Mouse (Mus musculus) megakaryocyte progenitor cell, adult 5-6 weeks (primary cell): ENCODE results near the gene Rbck1. TPM values are rescaled to one million over a fixed set of nuclear protein-coding genes. Genes with fewer than 3 reads are reported as not detected.
A peak's percentile ranks its signal among the peaks of the same experiment; 100 is the strongest.

Source experiments
- ATAC-seq: replicated peaks from 2 replicates; pipeline ENCODE4 v1.8.0; 2016; ENCODE audit warnings: mild to moderate bottlenecking, moderate TSS enrichment, inconsistent platforms; ENCODE audit not compliant: poor library complexity
- total RNA-seq, 2 experiments: library from RNA; stranded (forward) in 1 of 2; stranded (reverse) in 1 of 2; fragments of 157-497, 149-512 nt in 1 of 2; fragments of 200-1000 nt in 1 of 2; gene quantifications; 2 replicates each; pipeline versions ENCODE4 v1.2.3 to v1.2.4; 2015 to 2017

Gene Rbck1
- total RNA-seq, 2 experiments from 2014 or later = 66.8 to 75.6 TPM

GRCm38 (mm10) chr2:152305480-152305879, 27.0 kb downstream of the Rbck1 start:
- ATAC-seq = no peak

DNA sequence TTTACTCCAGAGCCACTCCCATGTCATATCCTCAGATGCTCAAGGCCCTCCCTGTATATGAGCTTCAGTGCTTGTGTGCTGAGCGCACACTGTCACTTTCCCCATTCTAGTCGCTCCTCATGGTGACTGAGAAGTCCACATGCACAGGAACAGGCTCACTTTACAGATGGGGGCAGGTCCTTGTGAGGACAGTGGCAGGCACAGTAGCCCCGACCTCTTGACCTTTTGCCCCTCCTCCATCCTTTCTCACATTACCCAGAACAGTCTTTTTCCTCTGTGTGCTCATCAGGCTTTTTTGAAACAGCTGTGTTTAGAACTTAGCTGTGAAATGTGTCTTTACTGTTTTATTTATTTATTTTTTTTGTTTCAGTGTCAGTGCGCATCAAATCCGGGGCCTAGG, 28.7 kb downstream of the Rbck1 start:
- ATAC-seq = no peak

GRCm38 (mm10) chr2:152302862-152303261, 29.6 kb downstream of the Rbck1 start:
- no peak for ATAC-seq

DNA sequence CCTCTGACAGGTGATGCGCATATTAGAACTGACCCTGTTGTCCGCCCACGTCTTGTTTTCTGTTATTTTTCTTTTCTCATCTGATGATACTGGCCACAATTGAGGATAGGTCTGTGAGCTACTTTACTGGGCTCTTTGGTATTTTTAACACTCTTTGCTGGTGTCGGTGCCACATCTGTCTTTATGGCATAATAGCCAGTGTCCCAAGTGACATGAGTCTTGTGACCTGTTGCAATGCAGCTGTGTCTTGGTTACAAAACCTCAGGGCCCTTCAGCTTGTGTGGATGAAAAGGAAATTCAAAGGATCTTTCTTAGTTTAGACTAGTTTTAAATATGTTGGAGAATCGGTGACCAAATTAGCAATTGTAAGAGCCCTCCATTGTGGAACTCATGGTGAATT, 37.9 kb downstream of the Rbck1 start:
- peak; percentile 26; the same call in 1 of the 2 replicates for ATAC-seq

GRCm38 (mm10) chr2:152293727-152294475, 38.6 kb downstream of the Rbck1 start, which contains the start of gene Tbc1d20:
Gene Tbc1d20, plus strand, starts transcription at chr2:152293828.
- ATAC-seq = peak; percentile 77

- peak; percentile 21 for ATAC-seq
Observed at GRCm38 (mm10) chr2:152293179-152293726, 39.2 kb downstream of the Rbck1 start.

GRCm38 (mm10) chr2:152292475-152292874, 40.0 kb downstream of the Rbck1 start:
- ATAC-seq = no peak

- peak; percentile 27 for ATAC-seq
Observed at GRCm38 (mm10) chr2:152289623-152290022, 42.8 kb downstream of the Rbck1 start.

- ATAC-seq = no peak
Observed at GRCm38 (mm10) chr2:152288046-152288445, 44.4 kb downstream of the Rbck1 start.

- ATAC-seq = no peak
Observed at GRCm38 (mm10) chr2:152287560-152287959, 44.9 kb downstream of the Rbck1 start.

- ATAC-seq = no peak
Observed at GRCm38 (mm10) chr2:152281407-152281806, 51.0 kb downstream of the Rbck1 start.

DNA sequence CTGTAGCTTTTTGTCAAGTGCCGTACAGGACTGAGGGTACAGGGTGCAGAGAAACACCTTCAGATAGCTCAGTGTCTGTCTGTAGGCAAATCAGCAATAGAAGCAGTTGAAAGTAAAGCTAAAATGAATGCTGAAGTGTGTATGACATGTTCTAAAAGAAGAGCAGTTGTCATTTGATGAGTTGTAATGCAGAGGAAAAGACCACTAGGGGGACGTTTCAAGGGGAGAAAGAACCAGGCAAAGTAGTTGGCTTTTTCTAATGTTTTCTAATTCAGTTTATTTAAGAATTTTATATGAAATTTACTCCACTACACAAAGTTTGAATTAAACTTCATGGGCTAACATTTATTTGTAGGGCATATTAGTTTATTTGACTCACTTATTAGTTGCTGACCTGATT, 58.8 kb downstream of the Rbck1 start:
- peak; percentile 42; the same call in 1 of the 2 replicates for ATAC-seq

Other genes with a start within 250 kb of the Rbck1 start
- gene Srxn1, start 227.1 kb downstream of the Rbck1 start, total RNA-seq (2015) = 1.2 and 1.3 TPM in 2 replicates
- 2.2 and 12.2 TPM in 2 replicates for gene Srxn1, start 227.1 kb downstream of the Rbck1 start, total RNA-seq (2017)
- gene Tcf15, start 189.1 kb downstream of the Rbck1 start, total RNA-seq (2015) = not detected in 2 replicates
- gene Tcf15, start 189.1 kb downstream of the Rbck1 start, total RNA-seq (2017) = 0.12 TPM in 1 of 2 replicates, not detected in the other
- gene Csnk2a1, start 105.8 kb downstream of the Rbck1 start, total RNA-seq (2015) = 55.9 and 68.2 TPM in 2 replicates
- 111 and 125 TPM in 2 replicates for gene Csnk2a1, start 105.8 kb downstream of the Rbck1 start, total RNA-seq (2017)
- gene Tbc1d20, start 38.8 kb downstream of the Rbck1 start, total RNA-seq (2015) = 18.4 and 19.7 TPM in 2 replicates
- 17.2 and 19.1 TPM in 2 replicates for gene Tbc1d20, start 38.8 kb downstream of the Rbck1 start, total RNA-seq (2017)
- gene Trib3, start 11.4 kb upstream of the Rbck1 start, total RNA-seq (2015) = not detected in 2 replicates
- not detected in 2 replicates for gene Trib3, start 11.4 kb upstream of the Rbck1 start, total RNA-seq (2017)
- gene Nrsn2, start 44.0 kb upstream of the Rbck1 start, total RNA-seq (2015) = not detected in 2 replicates
- not detected in 2 replicates for gene Nrsn2, start 44.0 kb upstream of the Rbck1 start, total RNA-seq (2017)
- 6.8 and 9.0 TPM in 2 replicates for gene Sox12, start 65.4 kb upstream of the Rbck1 start, total RNA-seq (2015)
- gene Sox12, start 65.4 kb upstream of the Rbck1 start, total RNA-seq (2017) = 1.9 and 2.2 TPM in 2 replicates
- 5.3 and 5.7 TPM in 2 replicates for gene Zcchc3, start 82.4 kb upstream of the Rbck1 start, total RNA-seq (2015)
- gene Zcchc3, start 82.4 kb upstream of the Rbck1 start, total RNA-seq (2017) = 2.8 and 4.1 TPM in 2 replicates
- gene 6820408C15Rik, start 82.9 kb upstream of the Rbck1 start, total RNA-seq (2015) = not detected in 2 replicates
- 0.29 TPM in 1 of 2 replicates, not detected in the other for gene 6820408C15Rik, start 82.9 kb upstream of the Rbck1 start, total RNA-seq (2017)
- not detected in 2 replicates for gene Defb23, start 132.0 kb upstream of the Rbck1 start, total RNA-seq (2015)
- gene Defb23, start 132.0 kb upstream of the Rbck1 start, total RNA-seq (2017) = not detected in 2 replicates
- gene Defb20, start 144.4 kb upstream of the Rbck1 start, total RNA-seq (2015) = not detected in 2 replicates
- gene Defb20, start 144.4 kb upstream of the Rbck1 start, total RNA-seq (2017) = not detected in 2 replicates
- not detected in 2 replicates for gene Defb22, start 157.5 kb upstream of the Rbck1 start, total RNA-seq (2015)
- gene Defb22, start 157.5 kb upstream of the Rbck1 start, total RNA-seq (2017) = not detected in 2 replicates
- gene Defb26, start 179.0 kb upstream of the Rbck1 start, total RNA-seq (2015) = not detected in 2 replicates
- gene Defb26, start 179.0 kb upstream of the Rbck1 start, total RNA-seq (2017) = not detected in 2 replicates
- not detected in 2 replicates for gene Defb28, start 185.6 kb upstream of the Rbck1 start, total RNA-seq (2015)
- gene Defb28, start 185.6 kb upstream of the Rbck1 start, total RNA-seq (2017) = not detected in 2 replicates
- not detected in 2 replicates for gene Defb29, start 207.4 kb upstream of the Rbck1 start, total RNA-seq (2015)
- gene Defb29, start 207.4 kb upstream of the Rbck1 start, total RNA-seq (2017) = not detected in 2 replicates
- not detected in 2 replicates for gene Gm17416, start 236.7 kb upstream of the Rbck1 start, total RNA-seq (2015)
- not detected in 2 replicates for gene Gm17416, start 236.7 kb upstream of the Rbck1 start, total RNA-seq (2017)
- gene Defb21, start 240.1 kb upstream of the Rbck1 start, total RNA-seq (2015) = not detected in 2 replicates
- not detected in 2 replicates for gene Defb21, start 240.1 kb upstream of the Rbck1 start, total RNA-seq (2017)
- not detected in 2 replicates for gene Defb19, start 247.7 kb upstream of the Rbck1 start, total RNA-seq (2015)
- gene Defb19, start 247.7 kb upstream of the Rbck1 start, total RNA-seq (2017) = not detected in 2 replicates